Comparison of ENCODE assay signal across 10 mouse cellular contexts in the genomic region with DNA sequence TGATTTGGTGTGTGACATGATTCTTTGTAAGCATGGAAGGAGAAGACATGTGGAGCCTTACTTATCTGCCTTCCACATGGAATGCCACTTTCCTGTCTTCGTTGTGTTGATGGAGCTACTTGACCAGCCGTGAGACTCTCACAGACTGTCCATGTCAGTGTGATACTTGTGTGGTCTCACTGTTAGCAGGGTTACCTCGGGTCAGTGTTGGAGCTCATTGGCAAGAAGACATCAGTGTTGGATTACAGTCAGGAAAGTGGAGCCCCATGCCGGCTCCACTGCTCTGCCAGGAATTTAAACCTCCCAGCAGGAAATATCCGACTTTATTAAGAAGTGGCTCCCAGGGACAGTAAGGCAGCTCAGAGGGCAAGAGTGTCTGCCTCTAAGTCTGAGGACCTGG.
DNase-seq lines count a peak whose midpoint lies in the region; ATAC-seq and TF ChIP-seq lines count a peak whose summit lies in the region.
"Had no signal": no experiment of that assay in that cellular context is flagged by ENCODE, and none has a peak within 500 bp of the region (broad histone marks: within the 10 kb centered on the region; RNA-seq: fewer than 3 reads in every experiment).

No protein-coding gene starts in this region.

- no peak overlapping the region for H3K4me2 ChIP-seq in kidney, postnatal 0 days (ENCODE audit: low read length)
- peak overlapping the region; percentile 62 for H3K4me2 ChIP-seq in liver, embryonic 11.5 days
- H3K4me2 ChIP-seq in intestine, embryonic 15.5 days (replicated peaks): no peak overlapping the region

- no peaks in the 10 kb centered on the region for H3K27me3 ChIP-seq in kidney, postnatal 0 days (ENCODE audit: insufficient read depth, low read length)
- no peaks in the 10 kb centered on the region for H3K27me3 ChIP-seq in liver, embryonic 11.5 days (replicated peaks; ENCODE audit: control insufficient read depth, insufficient read depth, low read length)
- no peaks in the 10 kb centered on the region for H3K27me3 ChIP-seq in intestine, embryonic 15.5 days (replicated peaks)
- no peaks in the 10 kb centered on the region for H3K27me3 ChIP-seq in hindbrain, embryonic 10.5 days (ENCODE audit: insufficient read depth, poor library complexity, severe bottlenecking)
- H3K27me3 ChIP-seq: CH12.LX had no signal

- H3K9ac ChIP-seq in kidney, postnatal 0 days (ENCODE audit: low read depth, low read length): no peak overlapping the region
- peak overlapping the region; percentile 58 for H3K9ac ChIP-seq in liver, embryonic 11.5 days (ENCODE audit: low read depth, low read length)
- H3K9ac ChIP-seq in intestine, embryonic 15.5 days: no peak overlapping the region

- 0 out of 2 replicates have a peak, but pooled peaks cover 4% of the 10 kb centered on the region for H3K4me1 ChIP-seq in kidney, postnatal 0 days (replicated peaks; ENCODE audit: insufficient read depth, low read length)
- peaks cover 9% of the 10 kb centered on the region for H3K4me1 ChIP-seq in liver, embryonic 11.5 days (replicated peaks; ENCODE audit: control insufficient read depth, insufficient read depth, low read length)
- no peaks in the 10 kb centered on the region for H3K4me1 ChIP-seq in intestine, embryonic 15.5 days (replicated peaks)
- H3K4me1 ChIP-seq in hindbrain, embryonic 10.5 days (replicated peaks): 0 out of 2 replicates have a peak, but pooled peaks cover 6% of the 10 kb centered on the region

- no peaks in the 10 kb centered on the region for H3K9me3 ChIP-seq in kidney, postnatal 0 days (replicated peaks; ENCODE audit: low read length)
- H3K9me3 ChIP-seq in liver, embryonic 11.5 days (ENCODE audit: control insufficient read depth, low read length): no peaks in the 10 kb centered on the region
- no peaks in the 10 kb centered on the region for H3K9me3 ChIP-seq in intestine, embryonic 15.5 days
- H3K9me3 ChIP-seq in hindbrain, embryonic 10.5 days: no peaks in the 10 kb centered on the region

- H3K36me3 ChIP-seq in kidney, postnatal 0 days (ENCODE audit: insufficient read depth, low read length): no peaks in the 10 kb centered on the region; the same call in 1 of the 2 replicates
- peaks cover 11% of the 10 kb centered on the region for H3K36me3 ChIP-seq in liver, embryonic 11.5 days (ENCODE audit: control insufficient read depth, insufficient read depth, low read length)
- peaks cover 4% of the 10 kb centered on the region; the same call in 1 of the 2 replicates for H3K36me3 ChIP-seq in intestine, embryonic 15.5 days
- H3K36me3 ChIP-seq in hindbrain, embryonic 10.5 days: peaks cover 86% of the 10 kb centered on the region

- peak; percentile 44 for DNase-seq in kidney, postnatal 0 days (ENCODE audit: low spot score)
- DNase-seq in kidney, postnatal 10 days: no peak
- DNase-seq in c-Kit-negative CD71-positive TER-119-positive erythroid progenitor cells, embryonic 14.5 days (ENCODE audit: low read depth, low spot score): peak; percentile 42
- DNase-seq in gastrocnemius, adult 8-10 months (ENCODE audit: low spot score in 2 of 2): peak; percentile 47 to 55
- no peak for DNase-seq in liver, embryonic 11.5 days (ENCODE audit: low spot score)
- no peak for DNase-seq in hindbrain, embryonic 10.5 days (ENCODE audit: low spot score)
- DNase-seq: adrenal gland, adult 2 months had no signal

- ATAC-seq in kidney, postnatal 0 days (replicated peaks; ENCODE audit: low FRiP score, low read depth): no peak
- peak; percentile 46 for ATAC-seq in liver, embryonic 11.5 days (replicated peaks; ENCODE audit: low FRiP score)
- ATAC-seq in CD4-positive, CD25-positive, alpha-beta regulatory T cell, adult 4 months: no peak
- ATAC-seq in intestine, embryonic 15.5 days: no peak

- WGBS in kidney, postnatal 0 days: 26% methylated on average over 5 of the region's 5 CpGs
- WGBS in liver, embryonic 11.5 days: 45% methylated on average over 5 of the region's 5 CpGs
- 76% methylated on average over 5 of the region's 5 CpGs for WGBS in intestine, embryonic 15.5 days
- 61% methylated on average over 5 of the region's 5 CpGs for WGBS in hindbrain, embryonic 10.5 days

- H3K4me3 ChIP-seq in kidney, postnatal 0 days (replicated peaks; ENCODE audit: low read depth, low read length): no peak overlapping the region
- H3K4me3 ChIP-seq in liver, embryonic 11.5 days (ENCODE audit: low read depth, low read length): peak overlapping the region; percentile 42
- H3K4me3 ChIP-seq in intestine, embryonic 15.5 days (replicated peaks): no peak overlapping the region
- H3K4me3 ChIP-seq in hindbrain, embryonic 10.5 days: no peak overlapping the region

- no peak for TF ChIP-seq CTCF in kidney, postnatal 0 days (IDR thresholded peaks at IDR 0.05; ENCODE audit: low read depth)

- no peak overlapping the region for H3K27ac ChIP-seq in kidney, postnatal 0 days
- H3K27ac ChIP-seq in liver, embryonic 11.5 days (ENCODE audit: low read depth, low read length): peak overlapping the region; percentile 85
- H3K27ac ChIP-seq in intestine, embryonic 15.5 days: no peak overlapping the region
- H3K27ac ChIP-seq in hindbrain, embryonic 10.5 days: no peak overlapping the region; the same call in 1 of the 2 replicates

Comparison
In these comparisons a context has a peak if more than half of its experiments do, and no peak if none do; other contexts are left out.
1. DNase-seq: peak in kidney, postnatal 0 days (single experiment), c-Kit-negative CD71-positive TER-119-positive erythroid progenitor cells, embryonic 14.5 days (single experiment) and gastrocnemius, adult 8-10 months (2 of 2); none in kidney, postnatal 10 days (single experiment), liver, embryonic 11.5 days (single experiment) and hindbrain, embryonic 10.5 days (single experiment).